Mouse (Mus musculus) layer of hippocampus, adult 8-10 months (tissue): ENCODE measurements around the gene Gpa33. TPM values are rescaled to one million over a fixed set of nuclear protein-coding genes. Genes with fewer than 3 reads are reported as not detected.

Experiments used
- DNase-seq, 2 experiments: peaks; one replicate each; pipeline ENCODE4 v3.0.0; 2022; ENCODE audit warnings: low spot score in 2 of 2
- total RNA-seq, 4 experiments: library from RNA; stranded (reverse); gene quantifications; 2 replicates each; pipeline ENCODE4 v1.2.4; 2022

Gene Gpa33
- total RNA-seq, result under 1 TPM in 1 of 4 experiments, not detected in 3; 0.17 TPM

- no peak for DNase-seq
These were observed at the start of gene Gpa33 for GRCm38 (mm10) chr1:166130224-166130860. Gpa33 (plus strand) TSS chr1:166130238.

GRCm38 (mm10) chr1:166088446-166089170 is 41.4 kb upstream of the Gpa33 start:
- DNase-seq, result no peak

GRCm38 (mm10) chr1:166089337-166089736 is 40.7 kb upstream of the Gpa33 start:
- no peak for DNase-seq

- no peak for DNase-seq
These were observed 40.3 kb upstream of the Gpa33 start for GRCm38 (mm10) chr1:166089739-166090138.

- DNase-seq, result no peak
These were observed 39.7 kb upstream of the Gpa33 start for GRCm38 (mm10) chr1:166090306-166090705.

- DNase-seq, result no peak
These were observed 35.6 kb upstream of the Gpa33 start for GRCm38 (mm10) chr1:166094462-166094861.

- no peak for DNase-seq
These were observed 31.9 kb upstream of the Gpa33 start for GRCm38 (mm10) chr1:166098120-166098519.

GRCm38 (mm10) chr1:166102920-166103608 is 27.0 kb upstream of the Gpa33 start:
- no peak for DNase-seq

- no peak for DNase-seq
These were observed 25.2 kb upstream of the Gpa33 start for GRCm38 (mm10) chr1:166104858-166105257.

GRCm38 (mm10) chr1:166105464-166105863 is 24.6 kb upstream of the Gpa33 start:
- DNase-seq, result no peak

GRCm38 (mm10) chr1:166114986-166115385 is 15.1 kb upstream of the Gpa33 start:
- DNase-seq, result no peak

- DNase-seq, result no peak
These were observed 14.3 kb upstream of the Gpa33 start for GRCm38 (mm10) chr1:166115719-166116118.

GRCm38 (mm10) chr1:166117866-166118639 is 12.0 kb upstream of the Gpa33 start:
- DNase-seq, result no peak

- no peak for DNase-seq
These were observed 7.9 kb upstream of the Gpa33 start for GRCm38 (mm10) chr1:166122114-166122513.

GRCm38 (mm10) chr1:166123045-166123444 is 7.0 kb upstream of the Gpa33 start:
- no peak for DNase-seq

- no peak for DNase-seq
These were observed 6.3 kb upstream of the Gpa33 start for GRCm38 (mm10) chr1:166123751-166124150.

GRCm38 (mm10) chr1:166124932-166125593 is 5.0 kb upstream of the Gpa33 start:
- no peak for DNase-seq

- DNase-seq, result no peak
These were observed 3.7 kb upstream of the Gpa33 start for GRCm38 (mm10) chr1:166126290-166126689.

GRCm38 (mm10) chr1:166126795-166127194 is 3.2 kb upstream of the Gpa33 start:
- no peak for DNase-seq

GRCm38 (mm10) chr1:166127719-166128118 is 2.3 kb upstream of the Gpa33 start, which contains the start of gene Dusp27:
Dusp27 (minus strand) TSS chr1:166127922.
- no peak for DNase-seq

GRCm38 (mm10) chr1:166128551-166128950 is 1.5 kb upstream of the Gpa33 start:
- DNase-seq, result no peak
